Mouse (Mus musculus) spleen, adult 2 months (tissue): ENCODE data around the gene Myh15. TPM values are rescaled to one million over a fixed set of nuclear protein-coding genes. Genes with fewer than 3 reads are reported as not detected.
"Not testable (repeated sequence)": the region's sequence is repeated elsewhere in the genome, so short reads cannot be mapped to it uniquely, and the experiment has no call there.

Experiments used
- DNase-seq, 2 experiments: peaks; one replicate each; pipeline versions ENCODE4 v3.0.0 to v3.0.0-alpha.2; 2012 to 2021; ENCODE audit warnings: low spot score in 2 of 2, low read depth in 1 of 2
- H3K27ac ChIP-seq: fragments of 200-500 bp; 2 replicates; pipeline ENCODE4 v1.5.1; 2012; ENCODE audit warnings: low read length, inconsistent platforms; ENCODE audit not compliant: insufficient read depth
- H3K27me3 ChIP-seq: fragments of 200-500 bp; 2 replicates; pipeline ENCODE4 v1.6.1; 2012; ENCODE audit warnings: mild to moderate bottlenecking, moderate library complexity, low read length, inconsistent platforms; ENCODE audit not compliant: control insufficient read depth, insufficient read depth
- H3K36me3 ChIP-seq: fragments of 200-500 bp; 2 replicates; pipeline ENCODE4 v1.6.1; 2012; ENCODE audit warnings: mild to moderate bottlenecking, low read length, inconsistent platforms; ENCODE audit not compliant: control insufficient read depth, insufficient read depth
- H3K4me1 ChIP-seq: fragments of 200-500 bp; 2 replicates; pipeline ENCODE4 v1.6.1; 2011; ENCODE audit warnings: inconsistent platforms; ENCODE audit not compliant: control insufficient read depth, insufficient read depth, insufficient read length
- H3K4me3 ChIP-seq: fragments of 200-500 bp; 2 replicates; pipeline ENCODE4 v1.5.1; 2011; ENCODE audit warnings: mild to moderate bottlenecking, inconsistent platforms; ENCODE audit not compliant: insufficient read depth, insufficient read length; ENCODE audit errors: extremely low read depth
- CTCF ChIP-seq: fragments of 200-500 bp; IDR thresholded peaks from 2 replicates; pipeline ENCODE4 v1.5.1; 2011; ENCODE audit warnings: mild to moderate bottlenecking, inconsistent platforms; ENCODE audit not compliant: insufficient read depth, insufficient read length, insufficient replicate concordance; ENCODE audit errors: extremely low read depth
- POLR2A ChIP-seq: fragments of 200-500 bp; IDR thresholded peaks from 2 replicates; pipeline ENCODE4 v1.6.1; 2011; ENCODE audit warnings: low read depth, low read length, inconsistent platforms
- WGBS: fragments of 180-500 bp; shearing (Covaris S2); methylation state at CpG from one replicate; pipeline ENCODE4 v1.1.7; 2018; 5-methylcytosine and 5-hydroxymethylcytosine counted together
- polyA plus RNA-seq: library from polyadenylated mRNA; depleted of rRNA; stranded (reverse); fragments of >200 nt; gene quantifications from 2 replicates; pipeline ENCODE4 v1.2.3, GENCODE M21; 2012; rRNA removed

Myh15 gene
- polyA plus RNA-seq, 1 experiment = not detected

DNA sequence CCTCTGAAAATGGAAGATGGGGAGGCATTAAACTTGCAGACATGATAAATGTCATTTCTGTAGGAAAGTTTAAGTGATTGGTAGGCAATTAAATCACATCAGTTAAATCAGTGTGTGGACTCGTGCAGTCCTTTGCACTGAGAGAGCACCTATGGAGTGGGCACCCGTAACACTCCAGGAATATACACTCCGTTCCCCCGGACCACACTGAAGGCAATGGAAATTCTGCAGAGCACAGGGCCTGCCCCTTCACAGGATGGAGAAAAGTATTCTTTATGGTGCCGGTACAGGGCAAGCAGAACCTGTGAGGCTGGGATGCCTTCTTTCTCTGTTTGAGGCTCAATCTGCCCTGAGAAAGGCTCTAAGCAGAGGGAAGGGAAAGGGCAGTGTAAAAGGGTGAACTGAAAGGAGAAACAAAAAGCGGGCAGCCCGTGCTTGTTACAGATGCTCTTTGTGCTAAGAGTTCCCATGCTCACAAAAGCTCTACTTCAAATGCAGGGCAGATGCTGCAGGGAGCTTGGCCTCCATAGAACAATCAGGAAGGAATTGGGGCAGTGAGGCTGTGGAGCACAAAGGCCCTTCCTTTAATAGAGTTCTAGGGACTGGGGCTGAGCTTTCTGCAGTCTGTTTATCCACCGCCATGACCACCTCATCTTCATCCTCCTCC lies 118.6 kb downstream of the Myh15 start:
- no peak for DNase-seq
- Histone ChIP-seq H3K36me3 (no peaks in the 10 kb centered on the region), H3K4me1 (no peaks in the 10 kb centered on the region), H3K4me3 (no peak overlapping the region), H3K27me3 (no peaks in the 10 kb centered on the region), H3K27ac (no peak overlapping the region)
- 91% methylated on average over 8 of the region's 8 CpGs for WGBS
- TF ChIP-seq POLR2A (no peak), CTCF (no peak)

DNA sequence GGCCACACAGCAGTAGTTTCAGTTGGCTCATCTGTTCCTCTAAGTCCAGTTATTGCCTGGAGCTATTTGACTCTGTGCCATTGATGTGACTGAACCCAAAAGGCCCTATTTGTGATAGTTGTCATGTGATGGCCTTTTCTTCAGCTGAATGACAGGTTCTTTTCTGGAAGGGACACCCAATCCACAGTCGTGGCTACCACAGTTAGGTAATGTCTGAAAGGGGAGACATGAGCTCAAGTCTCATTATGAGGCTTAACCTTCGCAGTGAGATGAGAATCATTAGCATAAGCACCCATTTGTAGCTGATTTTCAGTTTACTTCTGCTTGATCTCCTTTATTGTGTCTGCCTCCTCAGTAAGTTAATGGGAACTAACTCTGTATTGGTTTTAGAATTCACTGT lies 136.2 kb downstream of the Myh15 start:
- TF ChIP-seq POLR2A (no peak), CTCF (no peak)
- Histone ChIP-seq H3K27me3 (no peaks in the 10 kb centered on the region), H3K27ac (no peak overlapping the region), H3K36me3 (no peaks in the 10 kb centered on the region), H3K4me1 (no peaks in the 10 kb centered on the region), H3K4me3 (no peak overlapping the region)
- no peak for DNase-seq
- WGBS = 79% methylated on average over 2 of the region's 2 CpGs

DNA sequence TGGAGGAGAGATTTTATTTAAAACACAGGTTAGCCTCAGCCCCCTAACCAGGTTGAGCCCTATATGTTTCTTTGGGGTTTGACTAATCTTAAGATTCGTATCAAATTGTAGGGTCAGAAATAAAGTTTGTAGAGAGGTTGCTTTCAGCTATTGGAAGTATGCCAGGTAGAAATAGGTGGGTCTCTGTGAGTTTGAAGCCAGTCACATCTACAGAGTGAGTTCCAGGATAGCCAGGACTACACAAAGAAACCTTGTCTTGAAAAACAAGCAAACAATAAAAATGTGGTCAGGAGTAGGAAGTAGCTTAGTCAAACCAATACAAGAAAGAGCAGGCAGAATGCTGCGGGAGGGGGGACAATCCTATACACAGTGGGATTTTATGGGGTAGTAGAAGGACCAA lies 136.7 kb downstream of the Myh15 start:
- Histone ChIP-seq H3K27me3 (no peaks in the 10 kb centered on the region), H3K27ac (no peak overlapping the region), H3K36me3 (no peaks in the 10 kb centered on the region), H3K4me1 (no peaks in the 10 kb centered on the region), H3K4me3 (no peak overlapping the region)
- DNase-seq = no peak
- 66% methylated on average over 2 of the region's 2 CpGs for WGBS
- TF ChIP-seq POLR2A (no peak), CTCF (no peak)

DNA sequence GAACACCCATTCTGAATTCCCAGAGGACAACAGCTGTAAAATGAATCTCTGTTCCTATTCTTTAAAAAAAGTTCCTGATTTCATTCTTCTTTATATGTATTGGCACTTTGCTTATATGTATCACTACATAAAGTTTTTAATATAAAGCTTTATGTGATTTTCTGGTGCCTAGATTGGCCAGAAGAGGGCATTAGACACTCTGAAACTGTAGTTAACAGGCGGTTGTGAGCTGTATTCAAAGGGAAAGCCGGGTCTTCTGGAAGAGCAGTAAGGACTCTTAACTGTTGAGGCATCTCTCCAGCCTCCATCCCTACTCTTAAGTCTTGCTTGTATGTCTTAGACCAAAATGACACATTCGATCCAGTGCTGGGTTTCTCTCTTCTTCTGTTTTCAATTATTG lies 139.0 kb downstream of the Myh15 start:
- no peak for TF ChIP-seq POLR2A
- no peak for TF ChIP-seq CTCF
- Histone ChIP-seq H3K4me1 (no peaks in the 10 kb centered on the region), H3K27me3 (no peaks in the 10 kb centered on the region), H3K27ac (no peak overlapping the region), H3K36me3 (no peaks in the 10 kb centered on the region), H3K4me3 (no peak overlapping the region)
- WGBS = 70% methylated on average over 3 of the region's 3 CpGs
- DNase-seq = no peak

DNA sequence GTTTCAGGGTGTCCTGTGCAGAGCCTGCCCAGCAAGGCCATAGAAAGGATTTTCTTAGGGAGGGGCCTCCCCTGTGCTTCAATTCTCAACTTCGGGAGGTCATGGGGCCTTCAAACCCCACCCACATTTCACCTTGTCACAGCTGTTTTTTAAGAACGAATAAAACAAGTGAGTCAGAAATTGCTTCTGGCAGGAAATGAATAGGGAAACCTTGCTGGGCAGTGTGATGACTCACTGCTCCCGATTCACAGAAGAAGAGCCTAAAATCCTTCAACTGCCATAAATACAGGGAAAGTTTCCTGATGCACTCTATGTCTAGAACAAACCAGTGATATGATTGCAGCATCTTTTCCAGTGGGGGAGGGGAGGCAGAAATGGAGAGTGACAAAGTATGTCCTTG lies 140.7 kb downstream of the Myh15 start:
- no peaks in the 10 kb centered on the region for H3K27me3 ChIP-seq
- DNase-seq = no peak
- TF ChIP-seq CTCF (no peak), POLR2A (no peak)
- 16% methylated on average over 3 of the region's 3 CpGs for WGBS
- no peak overlapping the region for H3K4me3 ChIP-seq
- H3K36me3 ChIP-seq = no peaks in the 10 kb centered on the region
- H3K27ac ChIP-seq = no peak overlapping the region
- no peaks in the 10 kb centered on the region for H3K4me1 ChIP-seq

GRCm38 (mm10) chr16:49223733-49224132 lies 166.4 kb downstream of the Myh15 start:
- Histone ChIP-seq H3K4me3 (no peak overlapping the region), H3K36me3 (no peaks in the 10 kb centered on the region), H3K27ac (no peak overlapping the region), H3K4me1 (no peaks in the 10 kb centered on the region), H3K27me3 (no peaks in the 10 kb centered on the region)
- TF ChIP-seq CTCF (no peak), POLR2A (no peak)
- no peak for DNase-seq
- WGBS = 50% methylated on average over 8 of the region's 8 CpGs

- H3K27me3 ChIP-seq, H3K27ac ChIP-seq, H3K36me3 ChIP-seq, H3K4me1 ChIP-seq, DNase-seq, H3K4me3 ChIP-seq: not testable (repeated sequence)
- WGBS = 89% methylated on average over 1 of the region's 1 CpGs
Measured at GRCm38 (mm10) chr16:49243517-49243916, 186.2 kb downstream of the Myh15 start.

Other genes with a start within 250 kb of the Myh15 start
- gene Retnlb, start 240.6 kb upstream of the Myh15 start, polyA plus RNA-seq = not detected in 2 replicates
- 2.7 and 5.4 TPM in 2 replicates for gene Retnla, start 214.9 kb upstream of the Myh15 start, polyA plus RNA-seq
- 16.1 and 42.0 TPM in 2 replicates for gene Retnlg, start 184.9 kb upstream of the Myh15 start, polyA plus RNA-seq
- gene Dzip3, start 63.3 kb upstream of the Myh15 start, polyA plus RNA-seq = 1.4 and 1.5 TPM in 2 replicates
- gene Cip2a, start 63.3 kb upstream of the Myh15 start, polyA plus RNA-seq = 1.1 and 1.3 TPM in 2 replicates